Mouse (Mus musculus) midbrain, embryonic 10.5 days (tissue): Measurements from ENCODE around the gene Phgr1. TPM values are rescaled to one million over a fixed set of nuclear protein-coding genes. Genes with fewer than 3 reads are reported as not detected.

ENCODE experiments used
- DNase-seq: peaks from one replicate; pipeline ENCODE4 v3.0.0-alpha.2; 2017; ENCODE audit warnings: low spot score
- H3K27ac ChIP-seq: fragments of 300-500 bp; sonication (generic); replicated peaks from 2 replicates; pipeline ENCODE4 v1.5.1; 2016; ENCODE audit warnings: mild to moderate bottlenecking
- H3K27me3 ChIP-seq: fragments of 300-500 bp; sonication (generic); 2 replicates; pipeline ENCODE4 v1.6.1; 2016; ENCODE audit warnings: low read depth, mild to moderate bottlenecking; ENCODE audit not compliant: poor library complexity, severe bottlenecking
- H3K36me3 ChIP-seq: fragments of 300-500 bp; sonication (generic); 2 replicates; pipeline ENCODE4 v1.6.1; 2016; ENCODE audit warnings: mild to moderate bottlenecking, moderate library complexity
- H3K4me1 ChIP-seq: fragments of 300-500 bp; sonication (generic); 2 replicates; pipeline ENCODE4 v1.6.1; 2016
- H3K4me3 ChIP-seq: fragments of 300-500 bp; sonication (generic); 2 replicates; pipeline ENCODE4 v1.5.1; 2016; ENCODE audit warnings: mild to moderate bottlenecking, moderate library complexity
- H3K9me3 ChIP-seq: fragments of 300-500 bp; sonication (generic); replicated peaks from 2 replicates; pipeline ENCODE4 v1.6.1; 2016; ENCODE audit warnings: mild to moderate bottlenecking
- WGBS: fragments of 180-500 bp; shearing (Covaris S2); methylation state at CpG from one replicate; pipeline ENCODE4 v1.1.7; 2016; 5-methylcytosine and 5-hydroxymethylcytosine counted together
- polyA plus RNA-seq: library from polyadenylated mRNA; unstranded; fragments of >200 nt; fragmentation: Nextera tagmentation; extraction: Ambion mirVana; gene quantifications from 2 replicates; pipeline ENCODE4 v1.2.1, GENCODE M21; 2016

The Phgr1 gene
- polyA plus RNA-seq, 1 experiment from 2014 or later = not detected

DNA sequence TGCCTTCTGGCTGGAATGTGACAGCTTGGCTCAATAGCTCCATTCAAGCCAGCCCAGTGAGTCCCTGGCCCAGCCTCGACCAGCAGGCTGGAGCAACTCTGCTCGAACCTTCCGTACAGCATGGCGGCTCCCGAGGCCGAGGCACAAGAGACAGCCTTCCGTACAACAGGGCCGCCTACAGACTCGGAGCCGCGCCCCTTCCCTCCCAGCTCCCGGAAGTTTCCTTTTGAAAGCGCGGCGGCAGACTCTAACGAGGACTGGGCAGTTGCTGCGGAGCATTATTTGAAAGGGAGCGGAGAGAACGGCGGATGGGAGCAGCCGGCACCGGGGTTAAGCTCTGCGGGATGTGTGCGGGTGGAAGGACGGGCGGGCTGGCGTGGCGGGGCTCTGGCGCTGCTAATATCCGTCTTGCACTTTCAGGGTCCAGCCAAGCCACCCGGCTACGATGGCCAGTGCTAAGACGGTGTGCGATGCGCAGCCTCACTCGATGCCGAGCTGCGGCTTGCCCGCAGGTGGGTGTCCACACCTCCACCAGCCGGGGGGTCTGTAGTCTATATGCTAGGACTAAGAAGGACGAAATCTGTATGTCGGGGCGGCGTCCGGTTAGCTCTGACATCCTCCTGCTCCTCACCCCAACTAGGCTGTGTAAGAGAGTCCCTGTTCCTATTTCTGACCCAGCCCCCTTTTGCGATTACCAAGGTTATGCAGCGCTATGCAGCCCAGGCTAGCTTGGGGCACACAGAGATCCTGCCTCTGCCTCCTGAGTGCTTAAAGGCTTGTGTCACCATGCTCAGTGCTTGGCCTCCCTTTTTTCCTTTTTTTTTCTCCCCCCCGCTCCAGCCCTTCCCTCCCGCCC is 41.6 kb downstream of the Phgr1 start, which contains the start of gene Knstrn:
Gene Knstrn (plus strand): TSS at position 23 of the 856 bp plus-strand sequence.
- Histone ChIP-seq H3K36me3 (peaks cover 39% of the 10 kb centered on the region), H3K4me1 (peaks cover 23% of the 10 kb centered on the region), H3K4me3 (peak within 1 kb of the TSS; percentile 88), H3K9me3 (no peaks in the 10 kb centered on the region), H3K27me3 (no peaks in the 10 kb centered on the region), H3K27ac (peak within 1 kb of the TSS; percentile 94)
- under 1% methylated on average over 49 of the region's 49 CpGs for WGBS
- peak; percentile 92 for DNase-seq

DNA sequence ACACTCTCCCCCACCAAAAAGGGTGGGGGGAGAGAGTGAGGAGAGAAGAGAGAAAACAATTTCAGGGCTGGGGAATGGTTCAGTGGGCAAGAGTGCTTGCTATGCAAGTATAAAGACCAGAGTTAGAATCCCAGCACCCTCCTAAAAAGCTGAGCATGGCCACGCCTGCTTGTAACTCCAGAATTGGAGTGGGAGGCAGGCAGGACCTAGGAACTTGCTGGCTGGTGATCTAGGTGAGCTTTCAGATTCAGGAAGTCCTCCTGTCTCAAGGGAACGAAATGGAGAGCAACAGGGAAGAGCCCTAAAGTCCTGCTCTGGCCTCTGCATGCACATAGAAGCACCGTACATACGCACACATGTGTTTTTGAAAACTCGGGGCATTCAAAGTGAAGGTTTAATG is 50.2 kb downstream of the Phgr1 start:
- Histone ChIP-seq H3K4me3 (no peak overlapping the region), H3K36me3 (peaks cover 93% of the 10 kb centered on the region), H3K9me3 (peaks cover 13% of the 10 kb centered on the region; the same call in 1 of the 2 replicates), H3K27me3 (no peaks in the 10 kb centered on the region), H3K4me1 (no peaks in the 10 kb centered on the region), H3K27ac (no peak overlapping the region)
- WGBS = 95% methylated on average over 5 of the region's 5 CpGs
- DNase-seq = no peak

DNA sequence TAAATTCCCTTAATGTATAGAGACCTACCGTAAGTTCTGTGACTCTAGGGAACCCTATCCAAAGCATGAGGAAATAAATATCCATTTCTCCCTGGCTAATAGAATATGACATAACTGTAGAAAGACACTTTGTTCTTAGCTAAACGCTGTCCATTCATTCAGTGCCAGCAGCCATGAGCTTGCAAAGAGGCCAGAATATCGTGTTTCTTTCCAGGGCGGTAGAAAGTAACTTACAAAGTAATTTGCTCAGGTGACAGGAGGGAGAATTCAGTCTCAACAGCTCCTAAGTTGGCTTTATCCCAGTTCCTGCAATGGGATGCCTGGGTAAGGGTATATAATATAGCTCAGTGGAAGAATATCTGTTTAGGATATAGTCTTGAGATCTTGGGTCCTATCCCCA is 51.8 kb downstream of the Phgr1 start:
- DNase-seq = no peak
- Histone ChIP-seq H3K27me3 (no peaks in the 10 kb centered on the region), H3K4me3 (no peak overlapping the region), H3K9me3 (peaks cover 13% of the 10 kb centered on the region; the same call in 1 of the 2 replicates), H3K36me3 (peaks cover 93% of the 10 kb centered on the region), H3K4me1 (no peaks in the 10 kb centered on the region), H3K27ac (no peak overlapping the region)
- 96% methylated on average over 4 of the region's 4 CpGs for WGBS

Other genes with a start within 250 kb of the Phgr1 start
- 2.9 and 3.0 TPM in 2 replicates for gene Bmf, start 223.1 kb upstream of the Phgr1 start, polyA plus RNA-seq
- 146 and 150 TPM in 2 replicates for gene Bub1b, start 174.6 kb upstream of the Phgr1 start, polyA plus RNA-seq
- 0.26 and 0.99 TPM in 2 replicates for gene Pak6, start 109.5 kb upstream of the Phgr1 start, polyA plus RNA-seq
- not detected in 2 replicates for gene Ankrd63, start 68.8 kb upstream of the Phgr1 start, polyA plus RNA-seq
- 0.09 and 0.34 TPM in 2 replicates for gene Plcb2, start 44.3 kb upstream of the Phgr1 start, polyA plus RNA-seq
- 24.2 and 24.6 TPM in 2 replicates for gene Inafm2, start 27.0 kb upstream of the Phgr1 start, polyA plus RNA-seq
- gene Ccdc9b, start 10.1 kb upstream of the Phgr1 start, polyA plus RNA-seq = 0.42 and 1.1 TPM in 2 replicates
- 3.1 and 7.5 TPM in 2 replicates for gene Disp2, start 7.0 kb downstream of the Phgr1 start, polyA plus RNA-seq
- gene Knstrn, start 41.2 kb downstream of the Phgr1 start, polyA plus RNA-seq = 181 and 184 TPM in 2 replicates
- gene Ivd, start 89.2 kb downstream of the Phgr1 start, polyA plus RNA-seq = 63.3 and 67.3 TPM in 2 replicates
- 3.8 and 3.9 TPM in 2 replicates for gene Bahd1, start 127.6 kb downstream of the Phgr1 start, polyA plus RNA-seq
- gene Chst14, start 153.7 kb downstream of the Phgr1 start, polyA plus RNA-seq = 14.5 and 17.2 TPM in 2 replicates